In the genomic region with DNA sequence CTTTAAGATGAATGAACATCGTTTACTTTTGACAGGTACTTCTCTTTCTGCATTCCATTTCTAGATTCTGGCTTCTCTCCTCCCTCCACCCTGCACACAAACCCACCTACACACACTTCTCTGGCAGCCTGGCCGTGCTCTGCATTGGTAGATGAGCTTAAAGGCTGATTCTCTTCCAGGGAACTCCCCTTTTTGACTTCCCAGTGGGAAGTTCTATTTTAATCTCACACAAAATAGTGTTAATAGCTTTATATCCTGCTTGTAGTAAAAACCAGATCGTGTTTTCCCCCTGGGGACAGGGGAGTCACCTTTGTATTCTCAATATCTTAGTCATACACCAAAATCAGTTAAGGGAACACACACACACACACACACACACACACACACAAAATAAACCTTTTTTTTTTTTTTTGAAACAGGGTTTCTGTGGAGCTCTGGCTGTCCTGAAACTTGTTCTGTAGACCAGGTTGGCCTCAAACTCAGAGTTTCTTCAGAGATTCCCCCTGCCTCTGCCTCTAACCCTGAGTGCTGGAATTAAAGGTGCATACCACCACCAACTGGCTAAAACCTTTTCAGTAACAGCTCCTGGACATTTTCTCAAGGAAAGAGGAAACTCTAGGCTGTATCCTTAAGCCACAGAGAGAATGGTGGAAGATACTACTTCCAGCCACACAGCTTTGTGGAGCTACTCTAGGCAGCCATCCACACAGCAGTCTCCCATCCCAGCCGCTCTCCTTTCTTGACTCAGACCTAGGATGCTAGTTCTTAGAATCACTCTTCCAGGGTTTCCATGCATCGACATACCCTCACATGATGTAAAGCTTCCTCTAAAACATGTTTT, we compare ENCODE assay signal across 15 mouse cellular contexts. TPM values are rescaled to one million over a fixed set of nuclear protein-coding genes. Genes with fewer than 3 reads are reported as not detected.
DNase-seq lines count a peak whose midpoint lies in the region; ATAC-seq and TF ChIP-seq lines count a peak whose summit lies in the region.
"Had no signal": no experiment of that assay in that cellular context is flagged by ENCODE, and none has a peak within 500 bp of the region (broad histone marks: within the 10 kb centered on the region; RNA-seq: fewer than 3 reads in every experiment).

No protein-coding gene starts in this region.

- DNase-seq in layer of hippocampus, adult 9-11 months, result peak; percentile 63
- DNase-seq in layer of hippocampus, postnatal 10 days (ENCODE audit: low spot score in 2 of 2), result no peak
- DNase-seq in MEL (ENCODE audit: low read depth, low spot score), result no peak
- peak; percentile 56 to 63 for DNase-seq in right cerebral cortex, adult 2 months (ENCODE audit: low spot score in 2 of 2)
- no peak for DNase-seq in thymus, postnatal 10 days (ENCODE audit: low spot score in 2 of 2)
- DNase-seq: cerebellum, adult 11-12 months; gastrocnemius, postnatal 36 days had no signal

- no peaks in the 10 kb centered on the region for H3K9me3 ChIP-seq in MEL (replicated peaks; ENCODE audit: insufficient read depth, low read length)
- H3K9me3 ChIP-seq in forebrain, embryonic 12.5 days, result no peaks in the 10 kb centered on the region
- H3K9me3 ChIP-seq: forebrain, embryonic 13.5 days; heart, embryonic 15.5 days; hindbrain, embryonic 15.5 days; midbrain, embryonic 10.5 days had no signal

- TF ChIP-seq POLR2A in MEL (IDR thresholded peaks at IDR 0.05; ENCODE audit: control insufficient read depth in 1 of 2, insufficient read depth in 1 of 2, low read depth in 1 of 2, low read length in 2 of 2, poor library complexity in 1 of 2), result no peak

- no peak overlapping the region for H3K4me3 ChIP-seq in MEL (ENCODE audit: control insufficient read depth in 1 of 2, insufficient read depth in 1 of 2, low read depth in 2 of 2, low read length in 2 of 2)
- no peak overlapping the region for H3K4me3 ChIP-seq in brown adipose tissue, adult 24 weeks (ENCODE audit: insufficient read depth, low read depth, low read length)
- no peak overlapping the region for H3K4me3 ChIP-seq in forebrain, embryonic 12.5 days (replicated peaks)
- H3K4me3 ChIP-seq: forebrain, embryonic 13.5 days; heart, embryonic 15.5 days; hindbrain, embryonic 15.5 days; midbrain, embryonic 10.5 days; myocyte had no signal

- no peaks in the 10 kb centered on the region for H3K27me3 ChIP-seq in MEL (ENCODE audit: control insufficient read depth in 1 of 2, insufficient read depth in 2 of 2, low read length in 2 of 2)
- H3K27me3 ChIP-seq in forebrain, embryonic 12.5 days, result no peaks in the 10 kb centered on the region
- H3K27me3 ChIP-seq: forebrain, embryonic 13.5 days; heart, embryonic 15.5 days; hindbrain, embryonic 15.5 days had no signal

- no peak for ATAC-seq in forebrain, embryonic 12.5 days (ENCODE audit: low FRiP score)
- ATAC-seq: forebrain, embryonic 13.5 days had no signal

- no peak overlapping the region for H3K27ac ChIP-seq in MEL (ENCODE audit: control insufficient read depth, low read depth, low read length)
- 0 out of 2 replicates have a peak overlapping the region, but pooled peaks have one; percentile 14 for H3K27ac ChIP-seq in brown adipose tissue, adult 24 weeks (replicated peaks; ENCODE audit: low read depth, low read length)
- no peak overlapping the region for H3K27ac ChIP-seq in forebrain, embryonic 12.5 days
- H3K27ac ChIP-seq: forebrain, embryonic 13.5 days; heart, embryonic 15.5 days; hindbrain, embryonic 15.5 days; kidney, postnatal 0 days; midbrain, embryonic 10.5 days had no signal

- TF ChIP-seq EP300 in MEL (IDR thresholded peaks at IDR 0.05; ENCODE audit: low read depth in 1 of 2, low read length in 2 of 2), result no peak

- H3K36me3 ChIP-seq in MEL (ENCODE audit: control insufficient read depth in 1 of 2, insufficient read depth in 2 of 2, low read length in 2 of 2), result peaks cover 0 to 28% of the 10 kb centered on the region in 2 experiments; a peak in 2 of 4 replicates
- no peaks in the 10 kb centered on the region for H3K36me3 ChIP-seq in forebrain, embryonic 12.5 days (replicated peaks)
- H3K36me3 ChIP-seq: heart, embryonic 15.5 days; hindbrain, embryonic 15.5 days; midbrain, embryonic 10.5 days had no signal

- WGBS in forebrain, embryonic 12.5 days, result 73% methylated on average over 5 of the region's 5 CpGs

- H3K4me2 ChIP-seq in forebrain, embryonic 12.5 days, result no peak overlapping the region
- H3K4me2 ChIP-seq: forebrain, embryonic 13.5 days; heart, embryonic 15.5 days; hindbrain, embryonic 15.5 days had no signal

- H3K9ac ChIP-seq in MEL (ENCODE audit: control insufficient read depth, low read depth, low read length, poor library complexity, severe bottlenecking), result no peak overlapping the region
- no peak overlapping the region for H3K9ac ChIP-seq in forebrain, embryonic 12.5 days
- H3K9ac ChIP-seq: forebrain, embryonic 13.5 days; heart, embryonic 15.5 days; hindbrain, embryonic 15.5 days had no signal

- TF ChIP-seq RAD21 in MEL (IDR thresholded peaks at IDR 0.05; ENCODE audit: low read depth, low read length), result no peak

- H3K4me1 ChIP-seq in MEL (ENCODE audit: control insufficient read depth in 1 of 2, insufficient read depth in 2 of 2, low read length in 2 of 2), result peaks cover 14 to 20% of the 10 kb centered on the region in 2 experiments
- H3K4me1 ChIP-seq in brown adipose tissue, adult 24 weeks (ENCODE audit: control insufficient read depth, insufficient read depth, insufficient read length, low read length), result peaks cover 13% of the 10 kb centered on the region
- H3K4me1 ChIP-seq in forebrain, embryonic 12.5 days, result no peaks in the 10 kb centered on the region
- H3K4me1 ChIP-seq: midbrain, embryonic 10.5 days had no signal

- no peak for TF ChIP-seq CTCF in MEL (IDR thresholded peaks at IDR 0.05 in 2 of 3, conservative IDR thresholded peaks at IDR 0.05 in 1 of 3; ENCODE audit: control insufficient read depth in 1 of 3, insufficient read depth in 1 of 3, low read depth in 2 of 3, low read length in 3 of 3, poor library complexity in 1 of 3, severe bottlenecking in 1 of 3)

- H3K79me2 ChIP-seq in MEL (ENCODE audit: control insufficient read depth, insufficient read depth, low read length, poor library complexity), result no peaks in the 10 kb centered on the region

TF ChIP-seq in MEL, 35 proteins besides CTCF, POLR2A, EP300 and RAD21:
- peak; percentile 83 for TF ChIP-seq ZNF384 (IDR thresholded peaks at IDR 0.05; ENCODE audit: low read depth, low read length)
- no peak for TF ChIP-seq MEF2A (IDR thresholded peaks at IDR 0.05; ENCODE audit: extremely low read depth, insufficient replicate concordance, low read depth, low read length, poor library complexity, severe bottlenecking)
- TF ChIP-seq ZC3H11A (IDR thresholded peaks at IDR 0.05; ENCODE audit: low read depth, low read length), result no peak

RNA-seq across cellular contexts. Expression of a gene that starts 24.7 kb away (rescaled TPM):
- total RNA-seq in layer of hippocampus, postnatal 10 days (2021), result 10 to 100 TPM; 11.7 to 11.8 TPM
- total RNA-seq in MEL (2012; rRNA removed), result 11.1 TPM in 2 replicates
- polyA plus RNA-seq in MEL (2012; ENCODE audit: insufficient read depth in 1 of 2, insufficient read length in 2 of 2, low read depth in 1 of 2, low replicate concordance in 2 of 2, missing spikeins in 1 of 2), result 100 to 1,000 TPM in 1 of 2 experiments, 10 to 100 TPM in 1; 18.5 to 138 TPM
- 0.79 and 0.96 TPM in 2 replicates for polyA plus RNA-seq in brown adipose tissue, adult 24 weeks (2012; ENCODE audit: insufficient read depth, insufficient read length, missing spikeins)
- polyA plus RNA-seq in forebrain, embryonic 12.5 days (2016; fragmentation: Nextera tagmentation; extraction: Ambion mirVana), result 18.8 and 18.9 TPM in 2 replicates

Comparison
In these comparisons a context has a peak if more than half of its experiments do, and no peak if none do; other contexts are left out.
1. DNase-seq: peak in layer of hippocampus, adult 9-11 months (single experiment) and right cerebral cortex, adult 2 months (2 of 2); none in layer of hippocampus, postnatal 10 days (0 of 2), MEL (single experiment) and thymus, postnatal 10 days (0 of 2).